Mouse (Mus musculus) heart, embryonic 14.5 days (tissue): ENCODE data around the gene Cdk5r1. TPM values are rescaled to one million over a fixed set of nuclear protein-coding genes. Genes with fewer than 3 reads are reported as not detected.

Experiments
- ATAC-seq: fragments of 200-750 bp; cut with Nextera tagmentation; 2 replicates; pipeline ENCODE4 v1.8.0; 2017; ENCODE audit warnings: low read depth, moderate TSS enrichment; ENCODE audit not compliant: insufficient number of reproducible peaks, insufficient read depth, low FRiP score
- H3K27ac ChIP-seq, 2 experiments: fragments of 200-500 bp in 1 of 2; fragments of 300-500 bp in 1 of 2; sonication (generic) in 1 of 2; replicated peaks in 1 of 2; 2 replicates each; pipeline ENCODE4 v1.5.1; 2012 to 2014; ENCODE audit warnings: low read depth in 2 of 2, low read length in 2 of 2, control low read depth in 1 of 2, mild to moderate bottlenecking in 1 of 2, mixed read lengths in 1 of 2; ENCODE audit not compliant: control insufficient read depth in 1 of 2, insufficient read depth in 1 of 2
- H3K27me3 ChIP-seq: fragments of 300-500 bp; sonication (generic); 2 replicates; pipeline ENCODE4 v1.6.1; 2014; ENCODE audit warnings: mild to moderate bottlenecking, low read length, control low read depth; ENCODE audit not compliant: control insufficient read depth, insufficient read depth
- H3K36me3 ChIP-seq: fragments of 300-500 bp; sonication (generic); 2 replicates; pipeline ENCODE4 v1.6.1; 2014; ENCODE audit warnings: mild to moderate bottlenecking, control low read depth, low read length, mixed read lengths; ENCODE audit not compliant: control insufficient read depth, insufficient read depth
- H3K4me1 ChIP-seq, 2 experiments: fragments of 200-500 bp in 1 of 2; fragments of 300-500 bp in 1 of 2; sonication (generic) in 1 of 2; 2 replicates each; pipeline ENCODE4 v1.6.1; 2012 to 2014; ENCODE audit warnings: low read length in 2 of 2, control low read depth in 1 of 2, mixed read lengths in 1 of 2; ENCODE audit not compliant: control insufficient read depth in 2 of 2, insufficient read depth in 2 of 2
- H3K4me2 ChIP-seq: fragments of 300-500 bp; sonication (generic); 2 replicates; pipeline ENCODE4 v1.6.1; 2014; ENCODE audit warnings: mild to moderate bottlenecking, low read length
- H3K4me3 ChIP-seq, 2 experiments: fragments of 200-500 bp in 1 of 2; fragments of 300-500 bp in 1 of 2; sonication (generic) in 1 of 2; 2 replicates each; pipeline ENCODE4 v1.5.1; 2012 to 2014; ENCODE audit warnings: low read length in 2 of 2, mild to moderate bottlenecking in 2 of 2, control low read depth in 1 of 2, low read depth in 1 of 2, moderate library complexity in 1 of 2; ENCODE audit not compliant: control insufficient read depth in 1 of 2, insufficient read depth in 1 of 2
- H3K9ac ChIP-seq: fragments of 300-500 bp; sonication (generic); 2 replicates; pipeline ENCODE4 v1.6.1; 2014; ENCODE audit warnings: mild to moderate bottlenecking, low read length
- H3K9me3 ChIP-seq: fragments of 300-500 bp; sonication (generic); 2 replicates; pipeline ENCODE4 v1.6.1; 2016; ENCODE audit warnings: low read length, control low read depth; ENCODE audit not compliant: control insufficient read depth
- WGBS: fragments of 180-500 bp; shearing (Covaris S2); extraction: QIAGEN DNeasy Blood & Tissue Kit; methylation state at CpG from one replicate; pipeline ENCODE4 v1.1.7; 2014; 5-methylcytosine and 5-hydroxymethylcytosine counted together
- polyA plus RNA-seq: library from polyadenylated mRNA; unstranded; fragments of >200 nt; fragmentation: Nextera tagmentation; extraction: Ambion mirVana; gene quantifications from 2 replicates; pipeline ENCODE4 v1.2.1, GENCODE M21; 2014

Gene Cdk5r1
- 0.23 and 0.36 TPM in 2 replicates for polyA plus RNA-seq

DNA sequence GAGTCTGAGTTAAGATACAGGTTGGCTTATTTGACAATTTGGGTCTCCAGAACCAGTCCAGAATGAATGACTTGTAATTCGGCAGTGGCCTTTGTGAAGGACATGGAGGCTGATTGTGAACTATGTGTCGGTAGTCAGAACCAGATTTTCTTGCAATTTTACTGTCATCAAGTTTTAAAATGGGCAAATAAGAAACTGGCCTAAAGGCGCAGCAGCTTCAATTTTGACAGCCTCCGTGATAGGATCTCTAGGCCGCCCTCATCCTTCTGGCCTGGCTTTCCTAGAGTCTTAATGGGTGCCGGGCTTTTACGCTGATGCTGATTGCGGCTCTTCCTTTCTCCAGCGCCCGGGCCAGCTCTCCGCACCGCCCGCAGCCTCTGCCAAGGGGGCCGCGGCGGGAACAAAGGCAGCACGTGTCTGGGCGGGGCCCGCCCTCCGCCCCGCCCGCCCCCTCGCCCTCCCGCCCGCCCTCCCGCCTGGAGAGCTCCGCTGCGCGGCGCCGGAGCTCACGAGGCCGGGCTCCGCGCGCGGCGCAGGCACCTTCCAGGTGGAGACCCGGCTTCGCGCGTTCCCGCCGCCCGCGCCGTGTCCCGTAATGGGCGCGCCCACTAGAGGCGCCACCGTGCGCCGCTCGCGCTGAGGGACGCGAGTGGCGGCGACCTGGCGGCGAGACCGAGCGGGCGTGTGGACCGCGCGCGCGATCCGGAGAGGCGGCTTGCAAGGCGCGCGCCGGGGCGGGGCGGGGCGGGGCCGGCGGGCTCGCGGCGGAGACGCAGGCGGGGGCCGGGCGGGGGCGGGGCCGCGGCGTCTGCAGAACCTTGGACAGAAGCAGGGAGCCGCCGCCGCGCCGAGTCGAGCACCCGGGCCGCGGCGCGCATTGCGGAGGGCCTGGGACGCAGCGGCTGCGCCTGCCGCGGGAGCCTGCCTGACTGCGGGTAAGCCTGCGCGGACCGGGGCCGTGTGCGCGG, at the start of gene Cdk5r1:
TSS of gene Cdk5r1 (plus strand) at position 802 of the 968 bp plus-strand sequence.
- Histone ChIP-seq H3K4me2 (peak within 1 kb of the TSS; percentile 100), H3K4me3 (peak within 1 kb of the TSS; percentile 60 to 76), H3K27ac (peak within 1 kb of the TSS; percentile 53 to 65; a peak in 3 of 4 replicates), H3K9me3 (no peaks in the 10 kb centered on the region), H3K36me3 (peaks cover 27% of the 10 kb centered on the region), H3K9ac (peak within 1 kb of the TSS; percentile 80), H3K4me1 (peaks cover 5 to 8% of the 10 kb centered on the region in 2 experiments; a peak in 3 of 4 replicates), H3K27me3 (peaks cover 7% of the 10 kb centered on the region)
- ATAC-seq, result peak; percentile 87
- WGBS, result 2% methylated on average over 64 of the region's 116 CpGs

GRCm38 (mm10) chr11:80428381-80429008, 48.3 kb upstream of the Cdk5r1 start, which contains the start of gene Psmd11:
TSS of gene Psmd11 (plus strand) at chr11:80428615.
- Histone ChIP-seq H3K9ac (peak within 1 kb of the TSS; percentile 97), H3K4me2 (peak within 1 kb of the TSS; percentile 84), H3K4me3 (peak within 1 kb of the TSS; percentile 97 to 100), H3K36me3 (peaks cover 17% of the 10 kb centered on the region), H3K27me3 (no peaks in the 10 kb centered on the region), H3K4me1 (peaks cover 3 to 8% of the 10 kb centered on the region in 2 experiments; a peak in 3 of 4 replicates), H3K27ac (peak within 1 kb of the TSS; percentile 84 to 90), H3K9me3 (no peaks in the 10 kb centered on the region)
- peak; percentile 99 for ATAC-seq
- WGBS, result under 1% methylated on average over 56 of the region's 58 CpGs

DNA sequence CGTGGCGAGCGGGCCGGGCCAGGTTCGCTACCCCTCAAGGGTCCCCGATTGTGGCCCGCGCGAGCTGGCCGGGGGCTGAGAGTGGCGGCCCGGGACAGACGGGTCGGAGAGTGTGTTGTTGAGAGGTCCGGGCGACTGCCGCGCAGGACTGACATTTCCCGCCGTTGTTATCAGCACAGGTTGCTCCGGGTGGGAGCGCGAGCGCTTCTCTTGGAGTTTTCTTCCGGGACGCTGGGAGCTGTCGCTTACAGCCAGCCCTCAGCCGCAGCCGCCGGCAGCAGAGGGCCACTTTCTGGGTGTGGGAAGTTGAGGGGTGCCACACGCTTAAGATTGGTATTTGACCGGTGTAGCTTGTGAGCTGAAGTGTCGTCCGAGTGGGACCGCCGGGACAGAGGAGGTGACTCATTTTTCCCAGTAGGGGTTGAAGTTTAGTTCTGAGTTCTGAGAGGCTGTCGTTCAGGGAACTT, 47.8 kb upstream of the Cdk5r1 start:
- under 1% methylated on average over 37 of the region's 37 CpGs for WGBS
- H3K9me3 ChIP-seq, result no peaks in the 10 kb centered on the region

DNA sequence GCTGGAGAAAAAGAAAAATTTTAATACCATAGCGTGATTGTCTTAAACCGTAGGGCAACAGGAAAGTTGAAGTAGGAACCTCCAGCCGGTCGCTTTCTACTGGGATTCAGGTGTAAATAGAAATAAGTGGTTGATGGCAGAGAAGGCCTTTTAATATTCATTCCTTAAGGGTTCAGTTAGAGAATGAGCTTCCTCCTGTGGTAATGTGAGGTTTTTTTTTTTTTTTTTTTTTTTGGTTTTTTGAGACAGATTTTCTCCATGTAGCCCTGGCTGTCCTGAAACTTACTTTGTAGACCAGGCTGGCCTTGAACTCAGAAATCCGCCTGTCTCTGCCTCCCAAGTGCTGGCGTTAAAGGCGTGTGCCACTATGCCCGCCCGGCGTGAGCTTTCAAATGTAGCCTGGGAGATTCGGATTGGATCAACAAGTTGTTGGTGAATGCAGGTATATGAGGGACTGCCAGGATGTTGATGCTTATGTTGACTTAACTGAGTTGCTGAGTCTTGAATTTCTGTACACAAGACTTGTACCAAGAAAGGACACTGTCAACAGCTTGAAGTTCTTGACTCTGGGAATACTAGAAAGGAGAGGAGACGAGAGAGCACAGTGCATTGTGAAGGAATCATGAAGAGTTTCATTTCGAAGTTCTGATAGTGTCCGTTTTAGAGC, 47.2 kb upstream of the Cdk5r1 start:
- WGBS, result 54% methylated on average over 14 of the region's 14 CpGs
- peak overlapping the region; percentile 84 for H3K4me2 ChIP-seq
- ATAC-seq, result no peak
- peak overlapping the region; percentile 84 to 90 for H3K27ac ChIP-seq
- peak overlapping the region; percentile 97 for H3K9ac ChIP-seq
- no peaks in the 10 kb centered on the region for H3K27me3 ChIP-seq
- H3K4me3 ChIP-seq, result peak overlapping the region; percentile 97 to 100
- peaks cover 3 to 8% of the 10 kb centered on the region in 2 experiments; a peak in 3 of 4 replicates for H3K4me1 ChIP-seq
- no peaks in the 10 kb centered on the region for H3K9me3 ChIP-seq
- H3K36me3 ChIP-seq, result peaks cover 25% of the 10 kb centered on the region

More for the DNA sequence above, 47.8 kb upstream of the Cdk5r1 start:
- H3K4me2 ChIP-seq, result peak overlapping the region; percentile 84
- H3K9ac ChIP-seq, result peak overlapping the region; percentile 97
- peak overlapping the region; percentile 84 to 90 for H3K27ac ChIP-seq
- H3K4me1 ChIP-seq, result peaks cover 3 to 8% of the 10 kb centered on the region in 2 experiments; a peak in 3 of 4 replicates
- no peaks in the 10 kb centered on the region for H3K27me3 ChIP-seq
- peak; percentile 54 for ATAC-seq
- H3K4me3 ChIP-seq, result peak overlapping the region; percentile 97 to 100
- peaks cover 22% of the 10 kb centered on the region for H3K36me3 ChIP-seq

DNA sequence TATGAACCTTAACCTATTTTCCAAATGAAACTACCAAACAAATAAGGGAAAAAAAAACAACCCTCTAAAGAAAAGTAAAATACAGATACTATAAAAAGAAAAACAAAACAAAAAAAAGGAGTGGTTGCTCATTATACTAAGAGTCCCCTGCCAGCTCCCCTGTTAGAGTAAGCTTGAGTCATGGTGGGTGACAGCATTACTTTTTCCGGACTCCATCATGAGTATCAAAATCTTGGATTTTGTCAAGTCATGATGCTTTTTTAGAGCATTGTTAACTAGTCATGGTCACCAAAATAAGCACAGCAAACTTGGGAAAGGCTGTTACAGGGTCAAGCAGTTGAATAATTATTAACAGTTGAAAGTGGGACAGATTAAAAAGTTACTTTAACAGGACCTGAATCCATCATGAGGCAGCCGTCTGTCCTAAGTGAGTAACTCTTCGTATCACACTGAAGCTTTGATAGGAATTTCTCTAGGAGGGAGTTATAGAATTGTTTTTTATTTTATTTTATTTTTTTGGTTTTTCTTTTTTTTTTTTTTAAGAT, 46.4 kb upstream of the Cdk5r1 start:
- ATAC-seq, result no peak
- H3K4me3 ChIP-seq, result no peak overlapping the region
- no peak overlapping the region for H3K27ac ChIP-seq
- no peak overlapping the region for H3K4me2 ChIP-seq
- peaks cover 30% of the 10 kb centered on the region for H3K36me3 ChIP-seq
- no peaks in the 10 kb centered on the region for H3K9me3 ChIP-seq
- 88% methylated on average over 3 of the region's 3 CpGs for WGBS
- no peaks in the 10 kb centered on the region for H3K27me3 ChIP-seq
- H3K9ac ChIP-seq, result no peak overlapping the region
- H3K4me1 ChIP-seq, result peaks cover 3 to 8% of the 10 kb centered on the region in 2 experiments; a peak in 3 of 4 replicates

DNA sequence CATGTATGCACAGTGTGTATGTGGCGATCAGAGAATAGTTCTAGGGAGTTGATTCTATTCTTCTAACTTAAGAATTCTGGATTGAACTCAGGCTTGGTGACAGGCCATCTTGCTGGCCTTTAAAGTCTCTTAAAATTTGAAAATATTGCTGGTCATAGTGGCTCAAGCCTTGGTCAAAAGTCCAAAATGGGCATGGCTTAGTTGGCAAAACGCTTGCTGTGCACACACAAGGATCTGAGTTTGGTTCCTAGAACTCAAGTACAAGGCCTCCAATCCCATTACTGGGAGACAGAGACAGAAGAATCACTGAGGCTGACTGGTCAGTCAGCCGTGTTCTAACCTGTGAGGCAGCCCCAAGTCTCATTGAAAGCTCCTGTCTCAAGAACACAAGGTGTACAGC, 29.9 kb upstream of the Cdk5r1 start:
- H3K4me3 ChIP-seq, result no peak overlapping the region
- H3K4me2 ChIP-seq, result no peak overlapping the region
- 91% methylated on average over 3 of the region's 3 CpGs for WGBS
- no peaks in the 10 kb centered on the region for H3K9me3 ChIP-seq
- H3K4me1 ChIP-seq, result no peaks in the 10 kb centered on the region
- H3K27me3 ChIP-seq, result no peaks in the 10 kb centered on the region
- no peak for ATAC-seq
- no peak overlapping the region for H3K27ac ChIP-seq
- peaks cover 79% of the 10 kb centered on the region for H3K36me3 ChIP-seq
- H3K9ac ChIP-seq, result no peak overlapping the region

GRCm38 (mm10) chr11:80449859-80450258, 27.0 kb upstream of the Cdk5r1 start:
- no peaks in the 10 kb centered on the region for H3K9me3 ChIP-seq

More at GRCm38 (mm10) chr11:80449859-80450258, 27.0 kb upstream of the Cdk5r1 start:
- Histone ChIP-seq H3K4me1 (no peaks in the 10 kb centered on the region), H3K4me2 (no peak overlapping the region), H3K27me3 (no peaks in the 10 kb centered on the region), H3K27ac (no peak overlapping the region), H3K4me3 (no peak overlapping the region), H3K36me3 (peaks cover 79% of the 10 kb centered on the region), H3K9ac (no peak overlapping the region)
- ATAC-seq, result no peak
- 97% methylated on average over 2 of the region's 2 CpGs for WGBS
